16 mouse cellular contexts compared by ENCODE assay signal in genomic region chrX:11681274-11681673, GRCm38 (mm10).
DNase-seq lines count a peak whose midpoint lies in the region; TF ChIP-seq lines count a peak whose summit lies in the region.
"Had no signal": no experiment of that assay in that cellular context is flagged by ENCODE, and none has a peak within 500 bp of the region (broad histone marks: within the 10 kb centered on the region; RNA-seq: fewer than 3 reads in every experiment).

No protein-coding gene starts in this region.

- H3K27ac ChIP-seq in MEL (ENCODE audit: control insufficient read depth, low read depth, low read length): no peak overlapping the region

- H3K27me3 ChIP-seq in MEL (ENCODE audit: control insufficient read depth in 1 of 2, insufficient read depth in 2 of 2, low read length in 2 of 2): no peaks in the 10 kb centered on the region
- H3K27me3 ChIP-seq: CH12.LX had no signal

- no peaks in the 10 kb centered on the region for H3K9me3 ChIP-seq in MEL (replicated peaks; ENCODE audit: insufficient read depth, low read length)
- H3K9me3 ChIP-seq: G1E had no signal

- TF ChIP-seq POLR2A in MEL (IDR thresholded peaks at IDR 0.05; ENCODE audit: control insufficient read depth in 1 of 2, insufficient read depth in 1 of 2, low read depth in 1 of 2, low read length in 2 of 2, poor library complexity in 1 of 2): no peak

- TF ChIP-seq CTCF in MEL (IDR thresholded peaks at IDR 0.05 in 2 of 3, conservative IDR thresholded peaks at IDR 0.05 in 1 of 3; ENCODE audit: control insufficient read depth in 1 of 3, insufficient read depth in 1 of 3, low read depth in 2 of 3, low read length in 3 of 3, poor library complexity in 1 of 3, severe bottlenecking in 1 of 3): no peak

- no peak overlapping the region for H3K4me3 ChIP-seq in MEL (ENCODE audit: control insufficient read depth in 1 of 2, insufficient read depth in 1 of 2, low read depth in 2 of 2, low read length in 2 of 2)

- no peak for TF ChIP-seq RAD21 in MEL (IDR thresholded peaks at IDR 0.05; ENCODE audit: low read depth, low read length)

- H3K9ac ChIP-seq in MEL (ENCODE audit: control insufficient read depth, low read depth, low read length, poor library complexity, severe bottlenecking): no peak overlapping the region

- peaks cover 0 to 13% of the 10 kb centered on the region in 2 experiments; a peak in 2 of 4 replicates for H3K36me3 ChIP-seq in MEL (ENCODE audit: control insufficient read depth in 1 of 2, insufficient read depth in 2 of 2, low read length in 2 of 2)
- H3K36me3 ChIP-seq: G1E had no signal

- TF ChIP-seq EP300 in MEL (IDR thresholded peaks at IDR 0.05; ENCODE audit: low read depth in 1 of 2, low read length in 2 of 2): peak; percentile 29 to 69; a peak in 2 of 4 replicates

- H3K79me2 ChIP-seq in MEL (ENCODE audit: control insufficient read depth, insufficient read depth, low read length, poor library complexity): no peaks in the 10 kb centered on the region

- DNase-seq in MEL (ENCODE audit: low read depth, low spot score): no peak
- DNase-seq in embryo, embryonic 10.5 days (ENCODE audit: low spot score): no peak
- DNase-seq: adrenal gland, adult 2 months; adrenal gland, adult 8-10 months; adrenal gland, postnatal 10 days; adrenal gland, postnatal 14 days; adrenal gland, postnatal 25 days; adrenal gland, postnatal 36 days; B cell, adult 2 months; cerebellum, adult 11 months; cerebellum, adult 11-12 months; cerebellum, adult 18-20 months; cerebellum, adult 2 months; cerebellum, adult 8-10 months had no signal

- peaks cover 7 to 13% of the 10 kb centered on the region in 2 experiments for H3K4me1 ChIP-seq in MEL (ENCODE audit: control insufficient read depth in 1 of 2, insufficient read depth in 2 of 2, low read length in 2 of 2)

TF ChIP-seq in MEL, 35 proteins besides CTCF, POLR2A, EP300 and RAD21:
- 0 out of 2 replicates have a peak, but pooled peaks have one; percentile 33 for TF ChIP-seq RCOR1 (IDR thresholded peaks at IDR 0.05; ENCODE audit: low read depth, low read length)
- TF ChIP-seq CHD2 (IDR thresholded peaks at IDR 0.05; ENCODE audit: low read length): no peak
- peak; percentile 41; the same call in 1 of the 2 replicates for TF ChIP-seq SIN3A (IDR thresholded peaks at IDR 0.05; ENCODE audit: low read length)
- 0 out of 2 replicates have a peak, but pooled peaks have one; percentile 17 for TF ChIP-seq NELFE (IDR thresholded peaks at IDR 0.05; ENCODE audit: low read depth, low read length)
- TF ChIP-seq MXI1 (IDR thresholded peaks at IDR 0.05; ENCODE audit: low read depth, low read length): no peak
- TF ChIP-seq HCFC1 (IDR thresholded peaks at IDR 0.05; ENCODE audit: low read depth, low read length): 0 out of 2 replicates have a peak, but pooled peaks have one; percentile 24
- TF ChIP-seq GATA1 (IDR thresholded peaks at IDR 0.05; ENCODE audit: low read depth, low read length): peak; percentile 87
- no peak for TF ChIP-seq ELF1 (IDR thresholded peaks at IDR 0.05; ENCODE audit: low read depth, low read length)
